Mouse (Mus musculus) heart, embryonic 14.5 days (tissue): ENCODE results near the gene Ncstn. TPM values are rescaled to one million over a fixed set of nuclear protein-coding genes. Genes with fewer than 3 reads are reported as not detected.

Source experiments
- ATAC-seq: fragments of 200-750 bp; cut with Nextera tagmentation; 2 replicates; pipeline ENCODE4 v1.8.0; 2017; ENCODE audit warnings: low read depth, moderate TSS enrichment; ENCODE audit not compliant: insufficient number of reproducible peaks, insufficient read depth, low FRiP score
- H3K27ac ChIP-seq, 2 experiments: fragments of 200-500 bp in 1 of 2; fragments of 300-500 bp in 1 of 2; sonication (generic) in 1 of 2; replicated peaks in 1 of 2; 2 replicates each; pipeline ENCODE4 v1.5.1; 2012 to 2014; ENCODE audit warnings: low read depth in 2 of 2, low read length in 2 of 2, control low read depth in 1 of 2, mild to moderate bottlenecking in 1 of 2, mixed read lengths in 1 of 2; ENCODE audit not compliant: control insufficient read depth in 1 of 2, insufficient read depth in 1 of 2
- H3K27me3 ChIP-seq: fragments of 300-500 bp; sonication (generic); 2 replicates; pipeline ENCODE4 v1.6.1; 2014; ENCODE audit warnings: mild to moderate bottlenecking, low read length, control low read depth; ENCODE audit not compliant: control insufficient read depth, insufficient read depth
- H3K36me3 ChIP-seq: fragments of 300-500 bp; sonication (generic); 2 replicates; pipeline ENCODE4 v1.6.1; 2014; ENCODE audit warnings: mild to moderate bottlenecking, control low read depth, low read length, mixed read lengths; ENCODE audit not compliant: control insufficient read depth, insufficient read depth
- H3K4me1 ChIP-seq, 2 experiments: fragments of 200-500 bp in 1 of 2; fragments of 300-500 bp in 1 of 2; sonication (generic) in 1 of 2; 2 replicates each; pipeline ENCODE4 v1.6.1; 2012 to 2014; ENCODE audit warnings: low read length in 2 of 2, control low read depth in 1 of 2, mixed read lengths in 1 of 2; ENCODE audit not compliant: control insufficient read depth in 2 of 2, insufficient read depth in 2 of 2
- H3K4me2 ChIP-seq: fragments of 300-500 bp; sonication (generic); 2 replicates; pipeline ENCODE4 v1.6.1; 2014; ENCODE audit warnings: mild to moderate bottlenecking, low read length
- H3K4me3 ChIP-seq, 2 experiments: fragments of 200-500 bp in 1 of 2; fragments of 300-500 bp in 1 of 2; sonication (generic) in 1 of 2; 2 replicates each; pipeline ENCODE4 v1.5.1; 2012 to 2014; ENCODE audit warnings: low read length in 2 of 2, mild to moderate bottlenecking in 2 of 2, control low read depth in 1 of 2, low read depth in 1 of 2, moderate library complexity in 1 of 2; ENCODE audit not compliant: control insufficient read depth in 1 of 2, insufficient read depth in 1 of 2
- H3K9ac ChIP-seq: fragments of 300-500 bp; sonication (generic); 2 replicates; pipeline ENCODE4 v1.6.1; 2014; ENCODE audit warnings: mild to moderate bottlenecking, low read length
- H3K9me3 ChIP-seq: fragments of 300-500 bp; sonication (generic); 2 replicates; pipeline ENCODE4 v1.6.1; 2016; ENCODE audit warnings: low read length, control low read depth; ENCODE audit not compliant: control insufficient read depth
- WGBS: fragments of 180-500 bp; shearing (Covaris S2); extraction: QIAGEN DNeasy Blood & Tissue Kit; methylation state at CpG from one replicate; pipeline ENCODE4 v1.1.7; 2014; 5-methylcytosine and 5-hydroxymethylcytosine counted together
- polyA plus RNA-seq: library from polyadenylated mRNA; unstranded; fragments of >200 nt; fragmentation: Nextera tagmentation; extraction: Ambion mirVana; gene quantifications from 2 replicates; pipeline ENCODE4 v1.2.1, GENCODE M21; 2014

Gene Ncstn
- polyA plus RNA-seq, 1 experiment from 2014 or later = 120 TPM

GRCm38 (mm10) chr1:172026201-172026901, 56.2 kb downstream of the Ncstn start:
- 5% methylated on average over 23 of the region's 23 CpGs for WGBS
- peaks cover 16 to 25% of the 10 kb centered on the region in 2 experiments for H3K4me1 ChIP-seq
- ATAC-seq = peak; percentile 45; the same call in 1 of the 2 replicates

GRCm38 (mm10) chr1:172025201-172025904, 57.2 kb downstream of the Ncstn start:
- H3K9ac ChIP-seq = peak overlapping the region; percentile 93; the same call in 1 of the 2 replicates
- peak overlapping the region; percentile 69 for H3K4me2 ChIP-seq
- peak overlapping the region in 1 of 2 experiments; percentile 95; a peak in 3 of 4 replicates for H3K4me3 ChIP-seq
- peaks cover 2% of the 10 kb centered on the region; the same call in 1 of the 2 replicates for H3K36me3 ChIP-seq
- H3K4me1 ChIP-seq = peaks cover 16 to 25% of the 10 kb centered on the region in 2 experiments
- no peaks in the 10 kb centered on the region for H3K9me3 ChIP-seq
- no peak for ATAC-seq
- no peak overlapping the region for H3K27ac ChIP-seq
- H3K27me3 ChIP-seq = no peaks in the 10 kb centered on the region
- WGBS = 63% methylated on average over 8 of the region's 8 CpGs

More at GRCm38 (mm10) chr1:172026201-172026901, 56.2 kb downstream of the Ncstn start:
- Histone ChIP-seq H3K9me3 (no peaks in the 10 kb centered on the region), H3K27me3 (no peaks in the 10 kb centered on the region), H3K36me3 (no peaks in the 10 kb centered on the region), H3K27ac (peak overlapping the region; percentile 80 to 84), H3K9ac (peak overlapping the region; percentile 93), H3K4me3 (peak overlapping the region; percentile 95 to 96), H3K4me2 (peak overlapping the region; percentile 69)

GRCm38 (mm10) chr1:172024140-172024895, 58.3 kb downstream of the Ncstn start:
- H3K36me3 ChIP-seq = peaks cover 3% of the 10 kb centered on the region; the same call in 1 of the 2 replicates
- no peak for ATAC-seq
- no peak overlapping the region for H3K4me2 ChIP-seq
- H3K9ac ChIP-seq = no peak overlapping the region
- H3K27me3 ChIP-seq = no peaks in the 10 kb centered on the region
- 63% methylated on average over 9 of the region's 9 CpGs for WGBS
- H3K9me3 ChIP-seq = no peaks in the 10 kb centered on the region
- no peak overlapping the region for H3K4me3 ChIP-seq
- peaks cover 16 to 25% of the 10 kb centered on the region in 2 experiments for H3K4me1 ChIP-seq
- H3K27ac ChIP-seq = no peak overlapping the region

GRCm38 (mm10) chr1:172019863-172020521, 62.6 kb downstream of the Ncstn start:
- Histone ChIP-seq H3K4me2 (no peak overlapping the region), H3K9ac (no peak overlapping the region), H3K4me3 (no peak overlapping the region), H3K27ac (no peak overlapping the region), H3K27me3 (no peaks in the 10 kb centered on the region), H3K36me3 (peaks cover 3% of the 10 kb centered on the region; the same call in 1 of the 2 replicates), H3K9me3 (no peaks in the 10 kb centered on the region), H3K4me1 (peaks cover 12 to 26% of the 10 kb centered on the region in 2 experiments)
- WGBS = 79% methylated on average over 10 of the region's 10 CpGs
- ATAC-seq = no peak

- no peak overlapping the region for H3K9ac ChIP-seq
Observed at GRCm38 (mm10) chr1:172019339-172019738, 63.3 kb downstream of the Ncstn start.

GRCm38 (mm10) chr1:172018336-172019311, 64.0 kb downstream of the Ncstn start:
- ATAC-seq = no peak
- Histone ChIP-seq H3K9ac (no peak overlapping the region), H3K27me3 (no peaks in the 10 kb centered on the region), H3K4me1 (peaks cover 9 to 19% of the 10 kb centered on the region in 2 experiments), H3K9me3 (no peaks in the 10 kb centered on the region), H3K36me3 (peaks cover 3% of the 10 kb centered on the region; the same call in 1 of the 2 replicates), H3K4me3 (no peak overlapping the region), H3K27ac (no peak overlapping the region), H3K4me2 (no peak overlapping the region)
- WGBS = 93% methylated on average over 9 of the region's 9 CpGs

More at GRCm38 (mm10) chr1:172019339-172019738, 63.3 kb downstream of the Ncstn start:
- Histone ChIP-seq H3K4me2 (no peak overlapping the region), H3K27me3 (no peaks in the 10 kb centered on the region), H3K4me1 (peaks cover 9 to 21% of the 10 kb centered on the region in 2 experiments), H3K9me3 (no peaks in the 10 kb centered on the region), H3K27ac (no peak overlapping the region), H3K36me3 (peaks cover 3% of the 10 kb centered on the region; the same call in 1 of the 2 replicates), H3K4me3 (no peak overlapping the region)
- 99% methylated on average over 4 of the region's 4 CpGs for WGBS
- no peak for ATAC-seq
